Mouse (Mus musculus) ES-E14 (cell line): ENCODE measurements around the gene Dnah1. TPM values are rescaled to one million over a fixed set of nuclear protein-coding genes. Genes with fewer than 3 reads are reported as not detected.
A peak's percentile ranks its signal among the peaks of the same experiment; 100 is the strongest.

Experiments used
- DNase-seq: peaks from one replicate; pipeline ENCODE4 v3.0.0-alpha.2; 2013; ENCODE audit warnings: low read depth, low spot score
- H3K27ac ChIP-seq: 2 replicates; pipeline ENCODE4 v1.5.1; 2012; ENCODE audit warnings: low read depth, mild to moderate bottlenecking, low read length, moderate library complexity, mixed read lengths; ENCODE audit not compliant: poor library complexity, insufficient read depth, severe bottlenecking
- H3K36me3 ChIP-seq: 2 replicates; pipeline ENCODE4 v1.6.1; 2012; ENCODE audit warnings: mild to moderate bottlenecking, low read length, moderate library complexity, mixed read lengths; ENCODE audit not compliant: control insufficient read depth, poor library complexity, insufficient read depth, severe bottlenecking
- H3K4me1 ChIP-seq, 2 experiments: fragments of 150-350 bp in 1 of 2; sonication (generic) in 1 of 2; 2 replicates each; pipeline ENCODE4 v1.6.1; 2012; ENCODE audit warnings: low read length in 2 of 2, mild to moderate bottlenecking in 1 of 2, mixed read lengths in 1 of 2; ENCODE audit not compliant: control insufficient read depth in 2 of 2, insufficient read depth in 2 of 2, poor library complexity in 1 of 2
- H3K4me3 ChIP-seq, 2 experiments: fragments of 150-350 bp in 1 of 2; sonication (generic) in 1 of 2; 2 replicates each; pipeline ENCODE4 v1.5.1; 2012; ENCODE audit warnings: low read length in 2 of 2, low read depth in 1 of 2, mild to moderate bottlenecking in 1 of 2, mixed read lengths in 1 of 2; ENCODE audit not compliant: insufficient read depth in 1 of 2, poor library complexity in 1 of 2, severe bottlenecking in 1 of 2
- H3K9ac ChIP-seq: 2 replicates; pipeline ENCODE4 v1.6.1; 2012; ENCODE audit warnings: low read depth, mild to moderate bottlenecking, low read length, mixed read lengths; ENCODE audit not compliant: poor library complexity, insufficient read depth, severe bottlenecking
- H3K9me3 ChIP-seq: fragments of 150-350 bp; sonication (generic); 2 replicates; pipeline ENCODE4 v1.6.1; 2012; ENCODE audit warnings: low read depth, mild to moderate bottlenecking, low read length; ENCODE audit not compliant: control insufficient read depth, insufficient read depth
- CHD2 ChIP-seq: IDR thresholded peaks from 2 replicates; pipeline ENCODE4 v1.6.1; 2014; ENCODE audit warnings: mild to moderate bottlenecking, low read depth, low read length, inconsistent platforms
- HCFC1 ChIP-seq: IDR thresholded peaks from 2 replicates; pipeline ENCODE4 v1.6.1; 2012; ENCODE audit warnings: low read length, inconsistent platforms, borderline replicate concordance; ENCODE audit not compliant: insufficient read depth
- MAFK ChIP-seq: IDR thresholded peaks from 2 replicates; pipeline ENCODE4 v1.6.1; 2014; ENCODE audit warnings: mild to moderate bottlenecking, low read depth, low read length, inconsistent platforms; ENCODE audit not compliant: insufficient read depth
- ZC3H11A ChIP-seq: IDR thresholded peaks from 2 replicates; pipeline ENCODE4 v1.6.1; 2012; ENCODE audit warnings: low read depth, mild to moderate bottlenecking, inconsistent platforms, low read length, borderline replicate concordance
- ZNF384 ChIP-seq: IDR thresholded peaks from 2 replicates; pipeline ENCODE4 v1.6.1; 2012; ENCODE audit warnings: low read depth, low read length, inconsistent platforms
- in situ Hi-C, 2 experiments: fragments of 600-800 bp; cut with MboI; formaldehyde crosslinking; loops; one replicate each; pipeline ENCODE4 v1.15.1; 2025; ENCODE audit warnings: low sequenced_read_pairs in 2 of 2, inconsistent platforms in 1 of 2; ENCODE audit not compliant: unreplicated experiment in 2 of 2
- total RNA-seq: library from RNA; depleted of rRNA; stranded (reverse); fragments of 300-350 nt; gene quantifications from 2 replicates; pipeline ENCODE4 v1.2.3, GENCODE M21; 2012

The Dnah1 gene
- total RNA-seq, 1 experiment: 0.80 TPM

GRCm38 (mm10) chr14:31271121-31271520 lies 52.6 kb downstream of the Dnah1 start:
- Histone ChIP-seq H3K36me3 (no peaks in the 10 kb centered on the region), H3K4me3 (no peak overlapping the region), H3K27ac (no peak overlapping the region), H3K4me1 (peaks cover 0 to 6% of the 10 kb centered on the region in 2 experiments; a peak in 1 of 4 replicates), H3K9me3 (no peaks in the 10 kb centered on the region), H3K9ac (no peak overlapping the region)
- DNase-seq: no peak
- in situ Hi-C loops: no loop called here
- TF ChIP-seq HCFC1 (no peak), ZNF384 (no peak), CHD2 (no peak), MAFK (no peak), ZC3H11A (no peak)

GRCm38 (mm10) chr14:31269456-31270100 lies 54.1 kb downstream of the Dnah1 start:
- peaks cover 0 to 6% of the 10 kb centered on the region in 2 experiments; a peak in 1 of 4 replicates for H3K4me1 ChIP-seq
- H3K4me3 ChIP-seq: peak overlapping the region; percentile 59 to 72
- H3K9ac ChIP-seq: peak overlapping the region; percentile 29
- no peaks in the 10 kb centered on the region for H3K36me3 ChIP-seq
- no peaks in the 10 kb centered on the region for H3K9me3 ChIP-seq
- in situ Hi-C loops: no loop called here
- TF ChIP-seq HCFC1 (no peak), ZNF384 (no peak), ZC3H11A (no peak), CHD2 (no peak), MAFK (no peak)
- DNase-seq: peak; percentile 75
- no peak overlapping the region for H3K27ac ChIP-seq

DNA sequence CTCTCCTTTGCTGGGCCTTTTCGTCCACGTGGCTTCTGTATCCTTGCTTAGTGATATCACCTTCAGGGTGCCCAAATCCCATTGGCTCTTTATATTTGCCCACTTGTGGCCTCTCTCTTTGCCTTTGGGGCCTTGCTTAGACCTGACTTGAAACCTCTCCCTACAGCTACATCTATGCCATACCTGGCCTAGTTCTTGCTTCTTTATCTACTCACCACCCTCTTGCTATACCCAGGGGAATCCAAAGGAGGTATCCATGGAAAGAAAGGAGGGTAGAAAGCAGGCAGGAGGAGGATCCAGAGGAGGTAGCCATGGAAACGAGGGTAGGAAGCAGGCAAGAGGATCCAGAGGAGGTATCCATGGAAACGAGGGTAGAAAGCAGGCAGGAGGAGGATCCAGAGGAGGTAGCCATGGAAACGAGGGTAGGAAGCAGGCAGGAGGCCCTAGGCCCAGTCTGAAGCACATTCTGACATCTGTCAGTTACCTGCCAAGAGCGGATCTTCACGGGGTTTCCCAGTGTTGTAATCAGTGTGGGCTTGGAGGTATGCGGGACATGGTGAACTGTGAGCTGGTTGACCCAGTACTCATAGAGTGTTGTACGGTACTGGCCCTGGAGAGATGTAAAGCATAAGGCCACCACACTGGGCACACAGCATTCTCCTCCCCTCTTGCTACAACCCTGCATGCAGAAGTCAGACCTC lies 55.2 kb downstream of the Dnah1 start:
- H3K4me3 ChIP-seq: no peak overlapping the region
- no peaks in the 10 kb centered on the region for H3K9me3 ChIP-seq
- H3K27ac ChIP-seq: no peak overlapping the region
- TF ChIP-seq CHD2 (no peak), ZNF384 (no peak), ZC3H11A (no peak), MAFK (no peak), HCFC1 (no peak)
- no peaks in the 10 kb centered on the region for H3K36me3 ChIP-seq
- in situ Hi-C loops: no loop called here
- no peak for DNase-seq
- peaks cover 0 to 6% of the 10 kb centered on the region in 2 experiments; a peak in 1 of 4 replicates for H3K4me1 ChIP-seq
- H3K9ac ChIP-seq: no peak overlapping the region

GRCm38 (mm10) chr14:31267649-31268048 lies 56.0 kb downstream of the Dnah1 start:
- in situ Hi-C loops: no loop called here
- TF ChIP-seq ZC3H11A (no peak), ZNF384 (no peak), CHD2 (no peak), HCFC1 (no peak), MAFK (no peak)
- Histone ChIP-seq H3K9ac (no peak overlapping the region), H3K4me3 (no peak overlapping the region), H3K4me1 (peaks cover 0 to 6% of the 10 kb centered on the region in 2 experiments; a peak in 1 of 4 replicates), H3K27ac (no peak overlapping the region), H3K9me3 (no peaks in the 10 kb centered on the region), H3K36me3 (no peaks in the 10 kb centered on the region)
- DNase-seq: no peak
